Mouse (Mus musculus) midbrain, postnatal 0 days (tissue): ENCODE results near the gene Slc16a9. TPM values are rescaled to one million over a fixed set of nuclear protein-coding genes. Genes with fewer than 3 reads are reported as not detected.

ENCODE experiments used
- ATAC-seq: fragments of 200-750 bp; cut with Nextera tagmentation; 2 replicates; pipeline ENCODE4 v1.8.0; 2017; ENCODE audit warnings: moderate number of reproducible peaks, mild to moderate bottlenecking, moderate TSS enrichment, moderate library complexity; ENCODE audit not compliant: low FRiP score
- DNase-seq: peaks from one replicate; pipeline ENCODE4 v3.0.0-alpha.2; 2015; ENCODE audit warnings: low spot score
- H3K27ac ChIP-seq: fragments of 300-500 bp; sonication (generic); 2 replicates; pipeline ENCODE4 v1.5.1; 2014; ENCODE audit warnings: low read depth, mild to moderate bottlenecking, low read length, mixed read lengths
- H3K27me3 ChIP-seq: fragments of 300-500 bp; sonication (generic); 2 replicates; pipeline ENCODE4 v1.6.1; 2014; ENCODE audit warnings: low read length, control low read depth, mixed read lengths; ENCODE audit not compliant: insufficient read depth
- H3K36me3 ChIP-seq: fragments of 300-500 bp; sonication (generic); 2 replicates; pipeline ENCODE4 v1.6.1; 2014; ENCODE audit warnings: low read length, control low read depth, mixed read lengths; ENCODE audit not compliant: insufficient read depth
- H3K4me1 ChIP-seq: fragments of 300-500 bp; sonication (generic); 2 replicates; pipeline ENCODE4 v1.6.1; 2014; ENCODE audit warnings: mild to moderate bottlenecking, control low read depth, antibody characterized with exemption, low read length, mixed read lengths; ENCODE audit not compliant: insufficient read depth
- H3K4me2 ChIP-seq: fragments of 300-500 bp; sonication (generic); 2 replicates; pipeline ENCODE4 v1.6.1; 2014; ENCODE audit warnings: low read depth, mild to moderate bottlenecking, low read length, mixed read lengths; ENCODE audit not compliant: poor library complexity, severe bottlenecking
- H3K4me3 ChIP-seq: fragments of 300-500 bp; sonication (generic); 2 replicates; pipeline ENCODE4 v1.5.1; 2014; ENCODE audit warnings: low read depth, mild to moderate bottlenecking, low read length, moderate library complexity
- H3K9ac ChIP-seq: fragments of 300-500 bp; sonication (generic); replicated peaks from 2 replicates; pipeline ENCODE4 v1.6.1; 2014; ENCODE audit warnings: mild to moderate bottlenecking, low read length, moderate library complexity, mixed read lengths; ENCODE audit not compliant: poor library complexity, severe bottlenecking
- H3K9me3 ChIP-seq: fragments of 300-500 bp; sonication (generic); 2 replicates; pipeline ENCODE4 v1.6.1; 2016; ENCODE audit warnings: low read length, control low read depth
- CTCF ChIP-seq: IDR thresholded peaks from 2 replicates; pipeline ENCODE4 v1.5.1; 2016; ENCODE audit warnings: antibody characterized with exemption, mild to moderate bottlenecking
- WGBS: fragments of 180-500 bp; shearing (Covaris S2); extraction: QIAGEN DNeasy Blood & Tissue Kit; methylation state at CpG from one replicate; pipeline ENCODE4 v1.1.7; 2014; 5-methylcytosine and 5-hydroxymethylcytosine counted together
- polyA plus RNA-seq: library from polyadenylated mRNA; unstranded; fragments of >200 nt; fragmentation: Nextera tagmentation; extraction: Ambion mirVana; gene quantifications from 2 replicates; pipeline ENCODE4 v1.2.1, GENCODE M21; 2015
- total RNA-seq: library from RNA; depleted of rRNA; stranded (reverse); fragments of >200 nt; gene quantifications from 2 replicates; pipeline ENCODE4 v1.2.3, GENCODE M21; 2014

Slc16a9 gene
- total and polyA plus RNA-seq, 2 experiments from 2014 or later, result 4.2 to 8.9 TPM

DNA sequence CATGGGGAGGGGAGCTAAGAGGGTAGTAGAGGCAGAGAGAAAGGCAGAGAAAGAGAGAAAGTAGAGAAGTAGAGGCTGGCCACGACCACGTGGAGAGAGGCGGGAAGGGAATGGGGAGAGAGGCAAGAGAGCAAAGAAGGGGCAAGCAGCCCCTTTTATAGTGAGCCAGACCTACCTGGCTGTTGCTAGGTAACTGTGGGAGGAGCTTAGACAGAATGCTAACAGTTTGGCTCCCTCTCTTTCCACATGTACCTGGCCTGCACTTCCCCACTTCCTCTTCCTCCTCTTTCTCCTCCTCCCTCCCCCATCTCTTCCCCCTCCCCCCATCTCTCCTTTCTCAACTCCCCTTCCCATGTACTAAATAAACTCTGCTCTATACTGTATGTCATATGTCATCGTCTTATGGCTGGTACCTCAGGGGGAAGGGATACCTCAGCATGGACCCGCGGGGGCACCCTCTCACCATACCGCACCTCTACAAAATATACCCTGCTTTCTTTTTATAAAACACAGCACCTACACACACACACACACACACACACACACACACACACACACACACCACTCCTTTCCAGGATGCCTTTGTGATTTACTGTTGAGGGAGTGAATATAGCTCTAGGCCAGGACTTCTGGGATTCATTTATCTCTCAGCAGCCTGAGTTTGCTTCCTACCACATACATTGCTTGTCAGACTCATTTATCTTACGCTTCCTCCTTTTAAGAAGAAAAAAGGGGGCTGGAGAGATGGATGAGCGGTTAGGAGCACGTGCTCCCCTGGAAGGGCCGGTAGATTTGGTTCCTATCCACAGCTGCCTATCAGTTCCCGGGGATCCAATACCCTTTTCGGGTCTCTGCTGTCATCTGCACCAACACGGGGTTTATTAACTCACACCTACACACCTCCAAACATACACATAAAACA is 43.8 kb downstream of the Slc16a9 start:
- Histone ChIP-seq H3K27me3 (no peaks in the 10 kb centered on the region), H3K9ac (no peak overlapping the region), H3K4me3 (no peak overlapping the region), H3K4me1 (peaks cover 10% of the 10 kb centered on the region), H3K4me2 (no peak overlapping the region), H3K27ac (no peak overlapping the region), H3K9me3 (no peaks in the 10 kb centered on the region), H3K36me3 (no peaks in the 10 kb centered on the region)
- no peak for TF ChIP-seq CTCF
- 66% methylated on average over 14 of the region's 14 CpGs for WGBS
- DNase-seq, result no peak
- ATAC-seq, result 0 out of 2 replicates have a peak, but pooled peaks have one; percentile 41

DNA sequence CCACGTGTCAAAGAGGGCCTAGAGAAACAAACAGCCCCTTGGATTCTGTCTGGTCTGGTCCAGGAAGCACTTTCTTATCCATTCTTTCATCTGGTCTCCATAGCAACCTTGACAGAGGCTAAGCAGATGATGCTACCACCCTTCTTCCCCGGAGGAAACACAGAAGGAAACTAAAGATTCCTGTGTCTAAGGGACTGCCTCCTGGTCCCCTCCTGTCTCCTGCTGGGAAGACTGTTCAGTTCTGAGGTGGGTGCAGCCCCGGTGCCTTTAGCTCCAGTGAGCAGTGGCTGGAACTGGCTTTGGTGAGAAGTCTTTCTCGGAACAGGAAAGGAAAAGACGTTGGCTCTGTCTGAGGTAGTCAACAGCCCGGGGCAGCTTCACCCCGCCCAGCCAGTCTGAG is 47.1 kb downstream of the Slc16a9 start:
- Histone ChIP-seq H3K9me3 (no peaks in the 10 kb centered on the region), H3K4me2 (no peak overlapping the region), H3K4me1 (peaks cover 12% of the 10 kb centered on the region), H3K9ac (no peak overlapping the region), H3K27ac (peak overlapping the region; percentile 57; the same call in 1 of the 2 replicates), H3K4me3 (no peak overlapping the region), H3K27me3 (no peaks in the 10 kb centered on the region), H3K36me3 (no peaks in the 10 kb centered on the region)
- peak; percentile 25; the same call in 1 of the 2 replicates for ATAC-seq
- TF ChIP-seq CTCF, result no peak
- WGBS, result 12% methylated on average over 7 of the region's 7 CpGs
- peak; percentile 38 for DNase-seq

DNA sequence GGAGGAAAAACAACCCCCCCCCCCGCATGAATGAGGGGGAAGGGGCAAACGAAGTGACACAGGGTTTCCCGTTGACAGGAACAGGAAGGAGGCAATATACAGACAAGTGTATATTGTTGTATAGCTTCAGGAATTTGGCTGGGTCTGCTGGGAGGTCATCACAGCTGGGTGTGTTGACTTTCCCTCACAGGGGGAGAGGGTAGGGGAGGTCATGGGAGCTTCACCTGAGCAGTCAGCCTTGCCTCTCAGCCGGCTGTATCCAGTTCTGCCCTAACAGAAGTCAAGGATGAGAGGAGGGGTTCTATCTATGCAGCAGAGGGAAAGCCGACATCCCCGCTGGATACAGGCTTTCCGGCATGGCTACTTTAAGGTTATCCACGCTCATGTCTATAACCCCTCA is 49.2 kb downstream of the Slc16a9 start:
- peaks cover 6% of the 10 kb centered on the region; the same call in 1 of the 2 replicates for H3K4me1 ChIP-seq
- no peak overlapping the region for H3K4me3 ChIP-seq
- H3K27ac ChIP-seq, result no peak overlapping the region
- no peaks in the 10 kb centered on the region for H3K27me3 ChIP-seq
- no peaks in the 10 kb centered on the region for H3K9me3 ChIP-seq
- H3K4me2 ChIP-seq, result no peak overlapping the region
- no peak for DNase-seq
- ATAC-seq, result no peak
- no peaks in the 10 kb centered on the region for H3K36me3 ChIP-seq
- H3K9ac ChIP-seq, result no peak overlapping the region
- no peak for TF ChIP-seq CTCF
- 73% methylated on average over 8 of the region's 8 CpGs for WGBS

- 6% methylated on average over 18 of the region's 20 CpGs for WGBS
- H3K4me2 ChIP-seq, result peak overlapping the region; percentile 24; the same call in 1 of the 2 replicates
- H3K27ac ChIP-seq, result no peak overlapping the region
- H3K36me3 ChIP-seq, result no peaks in the 10 kb centered on the region
- H3K4me3 ChIP-seq, result no peak overlapping the region
- H3K27me3 ChIP-seq, result no peaks in the 10 kb centered on the region
- ATAC-seq, result peak; percentile 77
- H3K9me3 ChIP-seq, result no peaks in the 10 kb centered on the region
- peaks cover 6% of the 10 kb centered on the region; the same call in 1 of the 2 replicates for H3K4me1 ChIP-seq
- H3K9ac ChIP-seq, result no peak overlapping the region
- peak; percentile 94 for TF ChIP-seq CTCF
- peak; percentile 93 for DNase-seq
Measured at GRCm38 (mm10) chr10:70296531-70297366, 51.8 kb downstream of the Slc16a9 start.

DNA sequence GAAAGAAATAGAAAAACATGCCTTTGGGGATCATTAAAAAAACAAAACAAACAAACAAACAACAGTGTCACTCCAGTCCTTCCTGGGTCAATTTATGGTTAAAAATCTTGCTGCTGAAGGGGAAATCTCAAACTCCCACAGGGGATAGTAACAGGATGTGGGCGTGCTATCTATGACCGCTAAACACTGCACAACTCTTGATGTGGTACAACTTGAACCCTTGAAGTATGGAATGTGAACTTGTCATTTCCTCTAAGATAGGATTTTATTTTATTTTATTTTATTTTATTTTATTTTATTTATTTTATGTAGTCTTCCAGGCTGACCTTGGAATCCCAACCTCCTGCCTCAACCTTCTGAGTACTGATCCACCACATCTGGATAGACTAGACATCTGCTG is 54.2 kb downstream of the Slc16a9 start:
- no peak overlapping the region for H3K27ac ChIP-seq
- WGBS, result 93% methylated on average over 2 of the region's 2 CpGs
- no peak for ATAC-seq

More for the DNA sequence above, 54.2 kb downstream of the Slc16a9 start:
- 0 out of 2 replicates have a peak, but pooled peaks cover 2% of the 10 kb centered on the region for H3K4me1 ChIP-seq
- TF ChIP-seq CTCF, result no peak
- no peaks in the 10 kb centered on the region for H3K9me3 ChIP-seq
- H3K27me3 ChIP-seq, result no peaks in the 10 kb centered on the region
- DNase-seq, result no peak
- H3K4me3 ChIP-seq, result no peak overlapping the region
- H3K4me2 ChIP-seq, result no peak overlapping the region
- H3K9ac ChIP-seq, result no peak overlapping the region
- no peaks in the 10 kb centered on the region for H3K36me3 ChIP-seq
